Mouse (Mus musculus): Measurements from ENCODE around the gene P2rx1.

- TF ChIP-seq POLR2A (IDR thresholded peaks at IDR 0.05; ENCODE audit: low read depth, low read length) (no peak), CTCF (IDR thresholded peaks at IDR 0.05; ENCODE audit: borderline replicate concordance, insufficient read depth, low read length) (no peak)
Measured at GRCm38 (mm10) chr11:72953440-72954151, 45.3 kb upstream of the P2rx1 start.
